Mouse (Mus musculus): ENCODE measurements around the gene Adrb1. TPM values are rescaled to one million over a fixed set of nuclear protein-coding genes. Genes with fewer than 3 reads are reported as not detected.

Adrb1 gene
- polyA plus RNA-seq, 1 experiment from 2014 or later = 0.24 TPM

GRCm38 (mm10) chr19:56710131-56710905 is 11.7 kb upstream of the Adrb1 start:
- DNase-seq (ENCODE audit: low spot score) (no peak), ATAC-seq (ENCODE audit: insufficient number of reproducible peaks, low FRiP score, low TSS enrichment, low read depth) (no peak)
- Histone ChIP-seq H3K27me3 (ENCODE audit: control insufficient read depth, insufficient read depth, low read length) (no peaks in the 10 kb centered on the region), H3K27ac (replicated peaks; ENCODE audit: low read depth, low read length) (no peak overlapping the region), H3K9ac (ENCODE audit: low read length) (no peak overlapping the region; the same call in 1 of the 2 replicates), H3K4me2 (ENCODE audit: low read depth, severe bottlenecking) (no peak overlapping the region), H3K9me3 (ENCODE audit: control insufficient read depth, low read length) (no peaks in the 10 kb centered on the region), H3K4me3 (ENCODE audit: low read depth, low read length) (no peak overlapping the region), H3K4me1 (ENCODE audit: control insufficient read depth, insufficient read depth, low read length) (peaks cover 2% of the 10 kb centered on the region; the same call in 1 of the 2 replicates), H3K36me3 (ENCODE audit: control insufficient read depth, insufficient read depth, low read length) (no peaks in the 10 kb centered on the region)
- 80% methylated on average over 17 of the region's 17 CpGs for WGBS

DNA sequence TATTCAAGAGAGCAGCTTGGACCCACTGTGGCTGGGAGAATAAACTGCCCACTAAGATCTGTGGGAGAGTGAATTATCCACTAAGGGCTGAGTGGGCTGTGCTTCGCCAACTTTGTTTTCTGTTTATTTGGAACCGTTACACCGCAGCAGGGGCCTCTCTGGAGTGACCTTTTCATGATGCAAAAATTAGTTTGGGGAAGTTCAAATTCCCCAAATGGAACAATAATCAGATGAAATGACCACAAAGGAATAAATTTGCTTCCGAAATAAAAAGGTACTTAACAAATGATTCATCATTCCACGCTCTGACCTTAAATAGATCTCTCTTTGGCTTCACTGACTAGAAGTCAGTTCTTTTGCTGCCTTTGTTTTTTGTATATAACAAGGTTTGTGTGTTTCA is 8.4 kb upstream of the Adrb1 start:
- Histone ChIP-seq H3K36me3 (ENCODE audit: control insufficient read depth, insufficient read depth, low read length) (no peaks in the 10 kb centered on the region), H3K9me3 (ENCODE audit: control insufficient read depth, low read length) (no peaks in the 10 kb centered on the region), H3K4me3 (ENCODE audit: low read depth, low read length) (no peak overlapping the region), H3K27ac (replicated peaks; ENCODE audit: low read depth, low read length) (no peak overlapping the region), H3K4me1 (ENCODE audit: control insufficient read depth, insufficient read depth, low read length) (peaks cover 2% of the 10 kb centered on the region; the same call in 1 of the 2 replicates), H3K27me3 (ENCODE audit: control insufficient read depth, insufficient read depth, low read length) (peaks cover 2% of the 10 kb centered on the region; the same call in 1 of the 2 replicates), H3K4me2 (ENCODE audit: low read depth, severe bottlenecking) (no peak overlapping the region), H3K9ac (ENCODE audit: low read length) (no peak overlapping the region)
- whole genome bisulfite sequencing = 95% methylated on average over 5 of the region's 5 CpGs
- ATAC-seq (ENCODE audit: insufficient number of reproducible peaks, low FRiP score, low TSS enrichment, low read depth) (no peak), DNase-seq (ENCODE audit: low spot score) (no peak)

DNA sequence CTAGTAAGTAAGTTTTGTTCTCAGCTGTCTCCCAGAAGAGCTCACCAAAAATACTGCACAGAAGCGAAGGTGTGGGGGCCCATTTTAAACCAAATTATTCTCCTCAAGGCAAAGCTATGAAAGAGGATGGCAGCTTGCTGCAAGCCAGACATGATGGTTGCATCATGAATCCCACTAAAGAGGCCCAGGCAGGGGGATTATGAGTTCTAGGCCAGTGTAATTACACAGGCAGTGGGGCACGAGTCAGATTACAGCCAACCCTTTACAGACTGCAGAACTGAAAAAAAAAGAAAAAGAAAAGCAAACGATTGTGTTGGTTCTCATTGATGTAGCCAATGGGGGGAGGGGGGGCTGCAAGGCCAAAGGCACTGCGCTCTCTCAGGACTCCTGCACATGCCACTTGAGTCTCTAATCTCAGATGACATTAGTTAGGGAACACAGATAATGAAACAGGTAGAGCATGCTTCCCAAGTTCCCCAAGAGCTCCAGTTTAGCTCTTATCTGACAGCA is 7.3 kb upstream of the Adrb1 start:
- H3K27ac ChIP-seq (replicated peaks; ENCODE audit: low read depth, low read length) = no peak overlapping the region
- no peak overlapping the region for H3K9ac ChIP-seq (ENCODE audit: low read length)
- H3K27me3 ChIP-seq (ENCODE audit: control insufficient read depth, insufficient read depth, low read length) = peaks cover 8% of the 10 kb centered on the region
- peaks cover 2% of the 10 kb centered on the region; the same call in 1 of the 2 replicates for H3K4me1 ChIP-seq (ENCODE audit: control insufficient read depth, insufficient read depth, low read length)
- H3K9me3 ChIP-seq (ENCODE audit: control insufficient read depth, low read length) = no peaks in the 10 kb centered on the region
- H3K4me3 ChIP-seq (ENCODE audit: low read depth, low read length) = no peak overlapping the region
- ATAC-seq (ENCODE audit: insufficient number of reproducible peaks, low FRiP score, low TSS enrichment, low read depth) = no peak
- no peak overlapping the region for H3K4me2 ChIP-seq (ENCODE audit: low read depth, severe bottlenecking)
- peak; percentile 56 for DNase-seq (ENCODE audit: low spot score)
- 33% methylated on average over 4 of the region's 4 CpGs for WGBS
- no peaks in the 10 kb centered on the region for H3K36me3 ChIP-seq (ENCODE audit: control insufficient read depth, insufficient read depth, low read length)

DNA sequence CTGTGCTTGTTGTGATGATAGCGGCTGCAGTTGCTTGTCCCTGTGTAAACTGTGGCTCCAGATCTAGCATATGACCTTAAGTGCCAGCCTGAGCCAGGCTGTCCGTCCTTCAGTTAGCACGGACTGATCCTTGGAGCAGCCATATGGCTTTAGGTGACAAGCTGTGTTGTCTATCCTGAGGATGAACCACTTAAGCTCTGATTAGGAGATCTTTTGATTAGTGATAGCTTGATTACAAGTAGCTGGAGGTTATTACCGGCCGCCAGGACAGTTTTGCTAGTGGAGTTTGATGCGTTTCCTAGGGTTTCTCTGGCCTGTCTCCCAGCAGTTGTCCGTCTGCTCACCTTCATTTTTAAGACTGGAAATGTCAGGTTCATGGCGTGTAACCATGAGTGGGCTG is 4.0 kb upstream of the Adrb1 start:
- H3K36me3 ChIP-seq (ENCODE audit: control insufficient read depth, insufficient read depth, low read length) = no peaks in the 10 kb centered on the region
- H3K4me1 ChIP-seq (ENCODE audit: control insufficient read depth, insufficient read depth, low read length) = peaks cover 11% of the 10 kb centered on the region; the same call in 1 of the 2 replicates
- DNase-seq (ENCODE audit: low spot score) (no peak), ATAC-seq (ENCODE audit: insufficient number of reproducible peaks, low FRiP score, low TSS enrichment, low read depth) (no peak)
- WGBS = 73% methylated on average over 8 of the region's 8 CpGs
- H3K4me3 ChIP-seq (ENCODE audit: low read depth, low read length) = no peak overlapping the region
- peaks cover 40% of the 10 kb centered on the region for H3K27me3 ChIP-seq (ENCODE audit: control insufficient read depth, insufficient read depth, low read length)
- H3K27ac ChIP-seq (replicated peaks; ENCODE audit: low read depth, low read length) = no peak overlapping the region
- no peaks in the 10 kb centered on the region for H3K9me3 ChIP-seq (ENCODE audit: control insufficient read depth, low read length)
- no peak overlapping the region for H3K9ac ChIP-seq (ENCODE audit: low read length)
- H3K4me2 ChIP-seq (ENCODE audit: low read depth, severe bottlenecking) = no peak overlapping the region

GRCm38 (mm10) chr19:56720882-56721281 is 1.1 kb upstream of the Adrb1 start:
- no peak for ATAC-seq (ENCODE audit: insufficient number of reproducible peaks, low FRiP score, low TSS enrichment, low read depth)

DNA sequence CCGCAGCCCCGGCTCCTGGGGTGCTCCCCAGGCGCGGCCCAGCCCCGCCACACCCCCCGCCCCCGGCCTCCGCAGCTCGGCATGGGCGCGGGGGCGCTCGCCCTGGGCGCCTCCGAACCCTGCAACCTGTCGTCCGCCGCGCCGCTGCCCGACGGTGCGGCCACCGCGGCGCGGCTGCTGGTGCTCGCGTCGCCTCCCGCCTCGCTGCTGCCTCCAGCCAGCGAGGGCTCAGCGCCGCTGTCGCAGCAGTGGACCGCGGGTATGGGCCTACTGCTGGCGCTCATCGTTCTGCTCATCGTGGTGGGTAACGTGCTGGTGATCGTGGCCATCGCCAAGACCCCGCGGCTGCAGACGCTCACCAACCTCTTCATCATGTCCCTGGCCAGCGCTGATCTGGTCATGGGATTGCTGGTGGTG is 300 bp downstream of the Adrb1 start:
- H3K4me3 ChIP-seq (ENCODE audit: low read depth, low read length) = peak overlapping the region; percentile 36; the same call in 1 of the 2 replicates
- H3K27ac ChIP-seq (replicated peaks; ENCODE audit: low read depth, low read length) = no peak overlapping the region
- peaks cover 76% of the 10 kb centered on the region for H3K27me3 ChIP-seq (ENCODE audit: control insufficient read depth, insufficient read depth, low read length)
- peak overlapping the region; percentile 12; the same call in 1 of the 2 replicates for H3K9ac ChIP-seq (ENCODE audit: low read length)
- peak overlapping the region; percentile 67 for H3K4me2 ChIP-seq (ENCODE audit: low read depth, severe bottlenecking)
- DNase-seq (ENCODE audit: low spot score) (peak; percentile 60), ATAC-seq (ENCODE audit: insufficient number of reproducible peaks, low FRiP score, low TSS enrichment, low read depth) (no peak; the same call in 1 of the 2 replicates)
- under 1% methylated on average over 47 of the region's 48 CpGs for WGBS
- 0 out of 2 replicates have a peak, but pooled peaks cover 13% of the 10 kb centered on the region for H3K4me1 ChIP-seq (ENCODE audit: control insufficient read depth, insufficient read depth, low read length)
- no peaks in the 10 kb centered on the region for H3K9me3 ChIP-seq (ENCODE audit: control insufficient read depth, low read length)
- no peaks in the 10 kb centered on the region for H3K36me3 ChIP-seq (ENCODE audit: control insufficient read depth, insufficient read depth, low read length)

More at GRCm38 (mm10) chr19:56720882-56721281, 1.1 kb upstream of the Adrb1 start:
- Histone ChIP-seq H3K9ac (ENCODE audit: low read length) (no peak overlapping the region), H3K27ac (replicated peaks; ENCODE audit: low read depth, low read length) (no peak overlapping the region), H3K36me3 (ENCODE audit: control insufficient read depth, insufficient read depth, low read length) (no peaks in the 10 kb centered on the region), H3K9me3 (ENCODE audit: control insufficient read depth, low read length) (no peaks in the 10 kb centered on the region), H3K4me2 (ENCODE audit: low read depth, severe bottlenecking) (no peak overlapping the region), H3K27me3 (ENCODE audit: control insufficient read depth, insufficient read depth, low read length) (peaks cover 65% of the 10 kb centered on the region), H3K4me1 (ENCODE audit: control insufficient read depth, insufficient read depth, low read length) (0 out of 2 replicates have a peak, but pooled peaks cover 13% of the 10 kb centered on the region), H3K4me3 (ENCODE audit: low read depth, low read length) (no peak overlapping the region)
- 24% methylated on average over 13 of the region's 13 CpGs for WGBS
- DNase-seq (ENCODE audit: low spot score) = no peak

DNA sequence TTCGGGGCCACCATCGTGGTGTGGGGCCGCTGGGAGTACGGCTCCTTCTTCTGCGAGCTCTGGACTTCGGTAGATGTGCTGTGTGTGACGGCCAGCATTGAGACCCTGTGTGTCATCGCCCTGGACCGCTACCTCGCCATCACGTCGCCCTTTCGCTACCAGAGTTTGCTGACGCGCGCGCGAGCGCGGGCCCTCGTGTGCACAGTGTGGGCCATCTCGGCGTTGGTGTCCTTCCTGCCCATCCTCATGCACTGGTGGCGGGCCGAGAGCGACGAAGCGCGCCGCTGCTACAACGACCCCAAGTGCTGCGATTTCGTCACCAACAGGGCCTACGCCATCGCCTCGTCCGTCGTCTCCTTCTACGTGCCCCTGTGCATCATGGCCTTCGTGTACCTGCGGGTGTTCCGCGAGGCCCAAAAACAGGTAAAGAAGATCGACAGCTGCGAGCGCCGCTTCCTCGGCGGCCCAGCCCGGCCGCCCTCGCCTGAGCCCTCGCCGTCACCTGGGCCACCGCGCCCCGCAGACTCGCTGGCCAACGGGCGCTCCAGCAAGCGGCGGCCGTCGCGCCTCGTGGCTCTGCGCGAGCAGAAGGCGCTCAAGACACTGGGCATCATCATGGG is 822 bp downstream of the Adrb1 start:
- 2% methylated on average over 69 of the region's 69 CpGs for WGBS
- no peak overlapping the region for H3K9ac ChIP-seq (ENCODE audit: low read length)
- DNase-seq (ENCODE audit: low spot score) = peak; percentile 65

GRCm38 (mm10) chr19:56723331-56724125 is 1.5 kb downstream of the Adrb1 start:
- Histone ChIP-seq H3K27me3 (ENCODE audit: control insufficient read depth, insufficient read depth, low read length) (peaks cover 74% of the 10 kb centered on the region), H3K4me1 (ENCODE audit: control insufficient read depth, insufficient read depth, low read length) (0 out of 2 replicates have a peak, but pooled peaks cover 13% of the 10 kb centered on the region), H3K9ac (ENCODE audit: low read length) (no peak overlapping the region), H3K4me2 (ENCODE audit: low read depth, severe bottlenecking) (peak overlapping the region; percentile 67), H3K36me3 (ENCODE audit: control insufficient read depth, insufficient read depth, low read length) (no peaks in the 10 kb centered on the region), H3K4me3 (ENCODE audit: low read depth, low read length) (peak overlapping the region; percentile 36), H3K27ac (replicated peaks; ENCODE audit: low read depth, low read length) (no peak overlapping the region), H3K9me3 (ENCODE audit: control insufficient read depth, low read length) (no peaks in the 10 kb centered on the region)
- ATAC-seq (ENCODE audit: insufficient number of reproducible peaks, low FRiP score, low TSS enrichment, low read depth) = no peak
- under 1% methylated on average over 68 of the region's 71 CpGs for WGBS
- DNase-seq (ENCODE audit: low spot score) = peak; percentile 80

More for the DNA sequence above, 822 bp downstream of the Adrb1 start:
- peak; percentile 36; the same call in 1 of the 2 replicates for ATAC-seq (ENCODE audit: insufficient number of reproducible peaks, low FRiP score, low TSS enrichment, low read depth)
- H3K4me3 ChIP-seq (ENCODE audit: low read depth, low read length) = peak overlapping the region; percentile 36
- no peak overlapping the region for H3K27ac ChIP-seq (replicated peaks; ENCODE audit: low read depth, low read length)
- peaks cover 76% of the 10 kb centered on the region for H3K27me3 ChIP-seq (ENCODE audit: control insufficient read depth, insufficient read depth, low read length)
- H3K36me3 ChIP-seq (ENCODE audit: control insufficient read depth, insufficient read depth, low read length) = no peaks in the 10 kb centered on the region
- 0 out of 2 replicates have a peak, but pooled peaks cover 13% of the 10 kb centered on the region for H3K4me1 ChIP-seq (ENCODE audit: control insufficient read depth, insufficient read depth, low read length)
- H3K4me2 ChIP-seq (ENCODE audit: low read depth, severe bottlenecking) = peak overlapping the region; percentile 67
- no peaks in the 10 kb centered on the region for H3K9me3 ChIP-seq (ENCODE audit: control insufficient read depth, low read length)

All from limb, embryonic 11.5 days (tissue).